Mouse (Mus musculus): Measurements from ENCODE around the gene Arfgef2. TPM values are rescaled to one million over a fixed set of nuclear protein-coding genes. Genes with fewer than 3 reads are reported as not detected.

Arfgef2 gene
- total and polyA plus RNA-seq, 3 experiments = 19.1 to 27.4 (median 24.5) TPM

DNA sequence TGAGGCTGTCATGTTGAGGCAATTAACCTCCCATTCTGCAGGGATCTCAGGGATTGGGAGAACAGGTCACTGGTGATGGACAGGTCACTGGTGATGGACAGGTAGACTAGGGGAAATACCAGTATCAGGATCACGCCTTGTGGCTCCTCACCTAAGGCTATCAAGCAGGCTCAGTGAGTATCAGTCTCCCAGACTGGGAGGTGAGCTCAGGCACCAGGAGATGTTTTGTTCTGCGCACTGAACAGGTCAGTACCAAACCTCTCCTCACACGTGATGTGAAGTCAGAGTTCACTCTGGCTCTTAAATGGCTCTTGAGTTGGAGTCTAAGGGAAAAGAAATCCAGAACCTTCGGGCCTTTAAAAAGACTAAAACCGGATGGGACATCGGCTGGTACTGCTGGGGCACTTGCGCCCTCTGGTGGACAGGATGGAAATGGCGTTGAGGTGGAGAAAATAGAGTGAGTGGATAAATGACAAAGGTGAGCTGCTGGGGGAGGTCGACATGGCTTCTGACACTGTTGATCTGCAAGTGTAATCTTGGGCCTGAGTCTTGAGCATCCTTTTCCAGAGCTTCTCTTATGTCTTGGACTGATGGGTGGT, 24.3 kb upstream of the Arfgef2 start:
- Histone ChIP-seq H3K27me3 (ENCODE audit: control insufficient read depth in 1 of 2, insufficient read depth in 2 of 2, low read length in 2 of 2) (no peaks in the 10 kb centered on the region), H3K79me2 (ENCODE audit: control insufficient read depth, insufficient read depth, low read length, poor library complexity) (no peaks in the 10 kb centered on the region), H3K9me3 (replicated peaks; ENCODE audit: insufficient read depth, low read length) (no peaks in the 10 kb centered on the region), H3K9ac (ENCODE audit: control insufficient read depth, low read depth, low read length, poor library complexity, severe bottlenecking) (no peak overlapping the region), H3K4me3 (ENCODE audit: control insufficient read depth in 1 of 2, insufficient read depth in 1 of 2, low read depth in 2 of 2, low read length in 2 of 2) (no peak overlapping the region), H3K36me3 (ENCODE audit: control insufficient read depth in 1 of 2, insufficient read depth in 2 of 2, low read length in 2 of 2) (no peaks in the 10 kb centered on the region), H3K4me1 (ENCODE audit: control insufficient read depth in 1 of 2, insufficient read depth in 2 of 2, low read length in 2 of 2) (peaks cover 0 to 5% of the 10 kb centered on the region in 2 experiments; a peak in 1 of 4 replicates), H3K27ac (ENCODE audit: control insufficient read depth, low read depth, low read length) (no peak overlapping the region)
- peak; percentile 71 for DNase-seq (ENCODE audit: low read depth, low spot score)
- TF ChIP-seq CHD1 (IDR thresholded peaks at IDR 0.05; ENCODE audit: low read depth, low read length) = no peak
- TF ChIP-seq ETS1 (IDR thresholded peaks at IDR 0.05; ENCODE audit: low read depth, low read length) = no peak
- TF ChIP-seq MAX (IDR thresholded peaks at IDR 0.05; ENCODE audit: low read length) = no peak
- TF ChIP-seq SMC3 (IDR thresholded peaks at IDR 0.05; ENCODE audit: low read depth, low read length) = peak; percentile 100
- TF ChIP-seq MAZ (IDR thresholded peaks at IDR 0.05; ENCODE audit: low read depth, low read length) = 0 out of 2 replicates have a peak, but pooled peaks have one; percentile 22
- no peak for TF ChIP-seq TBP (IDR thresholded peaks at IDR 0.05; ENCODE audit: low read depth, low read length)
- no peak for TF ChIP-seq EP300 (IDR thresholded peaks at IDR 0.05; ENCODE audit: low read depth in 1 of 2, low read length in 2 of 2)
- TF ChIP-seq MYC (IDR thresholded peaks at IDR 0.05; ENCODE audit: low read depth, low read length) = no peak
- no peak for TF ChIP-seq RCOR1 (IDR thresholded peaks at IDR 0.05; ENCODE audit: low read depth, low read length)
- TF ChIP-seq NELFE (IDR thresholded peaks at IDR 0.05; ENCODE audit: low read depth, low read length) = no peak
- no peak for TF ChIP-seq JUND (IDR thresholded peaks at IDR 0.05; ENCODE audit: low read depth, low read length)
- TF ChIP-seq HCFC1 (IDR thresholded peaks at IDR 0.05; ENCODE audit: low read depth, low read length) = peak; percentile 23; the same call in 1 of the 2 replicates
- no peak for TF ChIP-seq KAT2A (conservative IDR thresholded peaks at IDR 0.05; ENCODE audit: low read depth, low read length)
- TF ChIP-seq ZKSCAN1 (IDR thresholded peaks at IDR 0.05; ENCODE audit: low read depth, low read length) = no peak
- TF ChIP-seq GABPA (IDR thresholded peaks at IDR 0.05; ENCODE audit: low read depth, low read length) = no peak
- no peak for TF ChIP-seq USF2 (IDR thresholded peaks at IDR 0.05; ENCODE audit: borderline replicate concordance in 1 of 2, insufficient read depth in 1 of 2, low read depth in 1 of 2, low read length in 2 of 2)
- no peak for TF ChIP-seq BHLHE40 (IDR thresholded peaks at IDR 0.05; ENCODE audit: borderline replicate concordance, low read depth, low read length)
- TF ChIP-seq E2F4 (IDR thresholded peaks at IDR 0.05; ENCODE audit: borderline replicate concordance, low read depth, low read length) = no peak
- no peak for TF ChIP-seq MYB (IDR thresholded peaks at IDR 0.05; ENCODE audit: low read depth, low read length)
- TF ChIP-seq ZC3H11A (IDR thresholded peaks at IDR 0.05; ENCODE audit: low read depth, low read length) = peak; percentile 98
- TF ChIP-seq USF1 (IDR thresholded peaks at IDR 0.05; ENCODE audit: low read depth, low read length) = no peak
- TF ChIP-seq GATA1 (IDR thresholded peaks at IDR 0.05; ENCODE audit: low read depth, low read length) = no peak
- TF ChIP-seq POLR2A (IDR thresholded peaks at IDR 0.05; ENCODE audit: control insufficient read depth in 1 of 2, insufficient read depth in 1 of 2, low read depth in 1 of 2, low read length in 2 of 2, poor library complexity in 1 of 2) = no peak
- no peak for TF ChIP-seq ZNF384 (IDR thresholded peaks at IDR 0.05; ENCODE audit: low read depth, low read length)
- TF ChIP-seq MEF2A (IDR thresholded peaks at IDR 0.05; ENCODE audit: extremely low read depth, insufficient replicate concordance, low read depth, low read length, poor library complexity, severe bottlenecking) = no peak
- TF ChIP-seq SIN3A (IDR thresholded peaks at IDR 0.05; ENCODE audit: low read length) = no peak
- TF ChIP-seq NRF1 (IDR thresholded peaks at IDR 0.05; ENCODE audit: insufficient read depth, low read depth, low read length, poor library complexity, severe bottlenecking) = no peak
- peak; percentile 96 to 99 (median 99) for TF ChIP-seq CTCF (IDR thresholded peaks at IDR 0.05 in 2 of 3, conservative IDR thresholded peaks at IDR 0.05 in 1 of 3; ENCODE audit: control insufficient read depth in 1 of 3, insufficient read depth in 1 of 3, low read depth in 2 of 3, low read length in 3 of 3, poor library complexity in 1 of 3, severe bottlenecking in 1 of 3)
- TF ChIP-seq RAD21 (IDR thresholded peaks at IDR 0.05; ENCODE audit: low read depth, low read length) = peak; percentile 98
- TF ChIP-seq MAFK (IDR thresholded peaks at IDR 0.05; ENCODE audit: borderline replicate concordance, low read depth, low read length) = no peak
- TF ChIP-seq ZMIZ1 (IDR thresholded peaks at IDR 0.05; ENCODE audit: low read depth, low read length) = no peak
- TF ChIP-seq UBTF (IDR thresholded peaks at IDR 0.05; ENCODE audit: borderline replicate concordance, insufficient read depth, low read depth, low read length) = no peak
- TF ChIP-seq POLR2AphosphoS5 (IDR thresholded peaks at IDR 0.05; ENCODE audit: borderline replicate concordance, low read depth, low read length) = no peak
- no peak for TF ChIP-seq TCF12 (IDR thresholded peaks at IDR 0.05; ENCODE audit: low read depth, low read length)
- no peak for TF ChIP-seq CHD2 (IDR thresholded peaks at IDR 0.05; ENCODE audit: low read length)
- TF ChIP-seq TAL1 (IDR thresholded peaks at IDR 0.05; ENCODE audit: low read length) = no peak
- no peak for TF ChIP-seq ELF1 (IDR thresholded peaks at IDR 0.05; ENCODE audit: low read depth, low read length)
